Mouse (Mus musculus): ENCODE results near the gene Pde4b. TPM values are rescaled to one million over a fixed set of nuclear protein-coding genes. Genes with fewer than 3 reads are reported as not detected.

The Pde4b gene
- polyA plus RNA-seq, 1 experiment from 2014 or later, result 7.0 TPM

DNA sequence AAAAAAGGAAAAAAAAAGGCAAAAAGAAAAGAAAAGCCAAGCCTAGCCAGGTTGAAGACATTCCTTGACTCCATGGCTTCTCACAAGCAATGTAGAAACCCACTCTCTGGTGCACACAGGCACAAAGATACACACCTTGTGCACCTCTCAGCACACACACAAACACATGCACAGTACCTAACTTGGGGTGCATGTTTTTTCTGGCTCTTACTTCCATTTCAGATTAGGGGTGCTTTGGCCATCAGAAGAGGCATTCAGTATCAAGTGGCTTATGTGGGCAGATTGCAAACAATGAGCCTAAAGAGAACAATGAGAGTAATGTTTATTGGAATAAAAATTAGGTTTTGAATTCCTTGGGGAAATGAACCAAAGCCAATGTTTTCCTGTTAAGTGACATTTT is 166.7 kb downstream of the Pde4b start:
- Histone ChIP-seq H3K27me3 (ENCODE audit: control insufficient read depth, insufficient read depth, low read length) (no peaks in the 10 kb centered on the region), H3K4me2 (replicated peaks; ENCODE audit: low read depth, low read length) (peak overlapping the region; percentile 46; the same call in 1 of the 2 replicates), H3K27ac (ENCODE audit: low read depth, low read length) (no peak overlapping the region), H3K4me1 (replicated peaks; ENCODE audit: control insufficient read depth, insufficient read depth, low read length) (0 out of 2 replicates have a peak, but pooled peaks cover 2% of the 10 kb centered on the region), H3K4me3 (ENCODE audit: low read depth, low read length) (no peak overlapping the region), H3K9ac (ENCODE audit: low read depth, low read length) (no peak overlapping the region), H3K9me3 (ENCODE audit: control insufficient read depth, low read length) (no peaks in the 10 kb centered on the region), H3K36me3 (ENCODE audit: control insufficient read depth, insufficient read depth, low read length) (no peaks in the 10 kb centered on the region)
- DNase-seq (ENCODE audit: low spot score) (peak; percentile 19), ATAC-seq (ENCODE audit: low FRiP score) (peak; percentile 33; the same call in 1 of the 2 replicates)

DNA sequence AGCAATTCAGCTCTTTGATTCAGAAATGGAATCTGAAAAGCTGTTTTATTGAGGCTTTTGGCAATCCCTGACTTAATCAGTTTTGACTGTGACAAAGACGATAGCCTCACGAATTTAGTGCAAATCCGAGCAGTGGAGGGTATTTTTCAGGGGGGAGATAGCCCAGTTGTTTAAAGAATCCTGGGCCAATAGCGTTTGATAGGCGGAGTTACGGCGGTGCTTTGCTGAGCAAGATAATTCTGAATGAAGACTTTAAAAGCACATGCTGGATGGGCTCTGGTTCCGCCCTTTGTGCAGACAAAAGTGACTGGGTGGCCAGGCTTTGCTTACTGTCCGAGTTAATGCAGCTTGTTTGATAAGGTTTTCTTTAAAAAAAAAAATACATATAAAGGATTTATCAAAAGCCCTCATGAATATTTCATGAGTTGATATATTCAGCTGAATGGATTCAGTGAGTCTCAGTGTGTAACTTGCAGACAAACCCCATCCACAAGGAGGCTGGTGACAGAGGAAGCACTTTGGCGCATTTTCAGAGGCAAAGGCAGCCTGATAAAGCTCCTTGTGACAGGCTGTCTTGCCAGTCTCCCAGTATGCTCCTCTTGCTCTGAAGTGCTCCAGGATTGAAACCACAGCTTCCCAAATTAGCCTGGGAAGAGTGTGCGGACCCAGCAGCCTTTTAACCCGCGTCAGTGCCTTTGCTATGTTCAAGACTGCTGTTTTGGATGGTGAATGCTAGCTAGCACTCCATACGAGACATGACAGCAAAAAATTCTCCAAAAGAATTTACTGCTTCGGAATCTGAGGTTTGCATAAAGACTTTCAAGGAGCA is 167.3 kb downstream of the Pde4b start:
- 5% methylated on average over 15 of the region's 15 CpGs for WGBS
- ATAC-seq (ENCODE audit: low FRiP score), result peak; percentile 87

DNA sequence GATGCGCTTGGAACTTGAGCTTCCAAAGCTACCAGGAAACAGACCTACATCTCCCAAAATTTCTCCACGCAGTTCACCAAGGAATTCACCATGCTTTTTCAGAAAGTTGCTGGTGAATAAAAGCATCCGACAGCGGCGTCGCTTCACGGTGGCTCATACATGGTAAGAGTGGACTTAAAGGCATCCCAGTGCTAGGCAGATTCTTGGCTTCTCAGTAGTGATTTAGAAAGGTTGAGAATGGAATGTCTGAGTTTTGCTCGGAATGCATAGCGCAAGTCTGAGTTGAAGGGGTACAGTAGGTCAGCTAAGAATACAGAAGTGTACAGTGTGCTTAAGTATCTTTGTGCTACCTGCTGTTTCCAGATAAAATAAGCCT is 167.9 kb downstream of the Pde4b start:
- Histone ChIP-seq H3K4me1 (replicated peaks; ENCODE audit: control insufficient read depth, insufficient read depth, low read length) (0 out of 2 replicates have a peak, but pooled peaks cover 2% of the 10 kb centered on the region), H3K27ac (ENCODE audit: low read depth, low read length) (peak overlapping the region; percentile 56), H3K4me3 (ENCODE audit: low read depth, low read length) (peak overlapping the region; percentile 30), H3K9ac (ENCODE audit: low read depth, low read length) (peak overlapping the region; percentile 49; the same call in 1 of the 2 replicates), H3K4me2 (replicated peaks; ENCODE audit: low read depth, low read length) (peak overlapping the region; percentile 46), H3K9me3 (ENCODE audit: control insufficient read depth, low read length) (no peaks in the 10 kb centered on the region), H3K27me3 (ENCODE audit: control insufficient read depth, insufficient read depth, low read length) (no peaks in the 10 kb centered on the region), H3K36me3 (ENCODE audit: control insufficient read depth, insufficient read depth, low read length) (no peaks in the 10 kb centered on the region)
- ATAC-seq (ENCODE audit: low FRiP score) (peak; percentile 39; the same call in 1 of the 2 replicates), DNase-seq (ENCODE audit: low spot score) (no peak)
- WGBS, result 35% methylated on average over 9 of the region's 9 CpGs

More for the DNA sequence above, 167.3 kb downstream of the Pde4b start:
- peak; percentile 65 for DNase-seq (ENCODE audit: low spot score)
- no peaks in the 10 kb centered on the region for H3K27me3 ChIP-seq (ENCODE audit: control insufficient read depth, insufficient read depth, low read length)
- peak overlapping the region; percentile 46 for H3K4me2 ChIP-seq (replicated peaks; ENCODE audit: low read depth, low read length)
- no peaks in the 10 kb centered on the region for H3K9me3 ChIP-seq (ENCODE audit: control insufficient read depth, low read length)
- H3K9ac ChIP-seq (ENCODE audit: low read depth, low read length), result peak overlapping the region; percentile 49; the same call in 1 of the 2 replicates
- H3K36me3 ChIP-seq (ENCODE audit: control insufficient read depth, insufficient read depth, low read length), result no peaks in the 10 kb centered on the region
- 0 out of 2 replicates have a peak, but pooled peaks cover 2% of the 10 kb centered on the region for H3K4me1 ChIP-seq (replicated peaks; ENCODE audit: control insufficient read depth, insufficient read depth, low read length)
- H3K27ac ChIP-seq (ENCODE audit: low read depth, low read length), result peak overlapping the region; percentile 56
- H3K4me3 ChIP-seq (ENCODE audit: low read depth, low read length), result peak overlapping the region; percentile 30

DNA sequence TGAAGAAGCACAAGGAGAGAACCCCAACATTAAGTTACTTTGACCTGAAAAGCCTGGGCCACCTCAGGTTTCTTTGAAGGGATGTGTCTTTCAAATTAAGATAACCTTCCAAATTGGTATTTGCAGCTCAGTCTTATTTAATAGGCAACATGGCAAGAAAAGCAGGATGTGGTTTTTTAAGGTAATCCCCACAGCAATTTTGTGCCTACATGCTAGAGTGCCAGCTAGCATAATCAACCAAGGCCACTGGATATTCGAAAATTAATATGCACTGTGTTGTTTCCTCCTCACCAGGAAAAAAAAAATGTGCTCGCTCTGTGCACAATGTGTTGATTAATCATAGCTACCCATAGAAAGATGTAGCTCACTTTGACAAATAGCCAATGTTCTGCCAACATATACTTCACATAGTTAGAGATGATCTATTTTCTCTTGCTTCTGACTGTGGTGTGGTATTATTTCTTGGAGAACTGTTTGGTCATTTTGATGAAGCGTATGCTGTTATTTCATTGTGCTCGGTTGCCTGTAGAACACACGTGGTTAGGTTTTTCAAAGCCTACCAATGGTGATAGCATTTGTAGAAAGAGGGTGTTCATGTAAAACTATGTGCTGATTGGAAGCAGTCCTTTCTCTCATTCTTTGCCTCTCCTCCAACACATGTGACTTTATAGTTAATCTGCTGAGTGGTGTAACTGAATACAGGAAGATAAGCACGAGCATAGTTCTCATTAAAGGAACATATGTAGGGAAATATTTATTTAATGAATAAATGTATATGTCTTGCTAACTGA is 169.0 kb downstream of the Pde4b start:
- Histone ChIP-seq H3K27me3 (ENCODE audit: control insufficient read depth, insufficient read depth, low read length) (no peaks in the 10 kb centered on the region), H3K9ac (ENCODE audit: low read depth, low read length) (no peak overlapping the region), H3K4me3 (ENCODE audit: low read depth, low read length) (no peak overlapping the region), H3K27ac (ENCODE audit: low read depth, low read length) (no peak overlapping the region), H3K36me3 (ENCODE audit: control insufficient read depth, insufficient read depth, low read length) (no peaks in the 10 kb centered on the region), H3K9me3 (ENCODE audit: control insufficient read depth, low read length) (no peaks in the 10 kb centered on the region), H3K4me1 (replicated peaks; ENCODE audit: control insufficient read depth, insufficient read depth, low read length) (0 out of 2 replicates have a peak, but pooled peaks cover 2% of the 10 kb centered on the region), H3K4me2 (replicated peaks; ENCODE audit: low read depth, low read length) (no peak overlapping the region)
- ATAC-seq (ENCODE audit: low FRiP score), result no peak
- DNase-seq (ENCODE audit: low spot score), result no peak
- WGBS, result 80% methylated on average over 6 of the region's 6 CpGs

DNA sequence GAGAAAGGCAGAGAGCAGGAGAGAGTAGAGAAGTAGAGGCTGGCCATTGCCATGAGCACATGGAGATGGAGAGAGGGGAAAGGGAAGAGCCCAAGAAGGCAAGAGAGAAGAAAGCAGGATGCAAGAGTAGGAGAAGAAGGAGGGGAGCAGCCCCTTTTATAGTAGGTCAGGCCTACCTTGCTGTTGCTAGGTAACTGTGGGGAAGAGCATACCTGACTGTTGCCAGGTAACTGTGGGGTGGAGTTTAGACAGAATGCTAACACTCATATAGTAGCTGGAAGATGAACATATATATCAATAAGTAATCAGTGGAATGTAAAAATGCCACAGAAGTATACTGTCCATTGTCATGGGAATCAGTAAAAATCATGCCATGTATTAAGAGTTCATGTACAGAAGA is 172.9 kb downstream of the Pde4b start:
- no peak for ATAC-seq (ENCODE audit: low FRiP score)
- Histone ChIP-seq H3K27me3 (ENCODE audit: control insufficient read depth, insufficient read depth, low read length) (no peaks in the 10 kb centered on the region), H3K9ac (ENCODE audit: low read depth, low read length) (no peak overlapping the region), H3K36me3 (ENCODE audit: control insufficient read depth, insufficient read depth, low read length) (no peaks in the 10 kb centered on the region), H3K4me3 (ENCODE audit: low read depth, low read length) (no peak overlapping the region), H3K4me2 (replicated peaks; ENCODE audit: low read depth, low read length) (no peak overlapping the region), H3K9me3 (ENCODE audit: control insufficient read depth, low read length) (no peaks in the 10 kb centered on the region), H3K27ac (ENCODE audit: low read depth, low read length) (no peak overlapping the region), H3K4me1 (replicated peaks; ENCODE audit: control insufficient read depth, insufficient read depth, low read length) (0 out of 2 replicates have a peak, but pooled peaks cover under 1% of the 10 kb centered on the region)
- DNase-seq (ENCODE audit: low spot score), result no peak

DNA sequence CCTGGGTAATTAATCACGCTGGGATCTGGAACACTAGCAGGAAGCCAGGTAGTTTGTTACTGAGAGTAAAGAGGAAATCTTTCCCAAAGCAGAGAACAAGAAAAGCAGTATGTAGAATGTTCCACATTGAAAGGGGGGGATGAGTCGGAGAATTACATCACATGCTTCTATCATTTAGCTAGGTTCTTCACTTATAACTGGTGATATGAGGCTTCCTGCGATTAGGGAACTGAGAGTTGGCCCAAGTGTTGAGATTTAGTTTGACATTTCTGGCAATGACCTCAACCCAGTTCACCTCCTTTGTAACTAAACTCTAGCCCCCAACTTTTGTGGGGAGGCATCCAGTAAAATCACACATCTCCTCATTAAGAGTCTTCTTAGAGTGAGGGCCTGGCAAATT is 185.0 kb downstream of the Pde4b start:
- DNase-seq (ENCODE audit: low spot score) (no peak), ATAC-seq (ENCODE audit: low FRiP score) (no peak)
- Histone ChIP-seq H3K4me2 (replicated peaks; ENCODE audit: low read depth, low read length) (no peak overlapping the region), H3K36me3 (ENCODE audit: control insufficient read depth, insufficient read depth, low read length) (no peaks in the 10 kb centered on the region), H3K9ac (ENCODE audit: low read depth, low read length) (no peak overlapping the region), H3K4me1 (replicated peaks; ENCODE audit: control insufficient read depth, insufficient read depth, low read length) (no peaks in the 10 kb centered on the region), H3K9me3 (ENCODE audit: control insufficient read depth, low read length) (no peaks in the 10 kb centered on the region), H3K4me3 (ENCODE audit: low read depth, low read length) (no peak overlapping the region), H3K27me3 (ENCODE audit: control insufficient read depth, insufficient read depth, low read length) (no peaks in the 10 kb centered on the region), H3K27ac (ENCODE audit: low read depth, low read length) (no peak overlapping the region)
- 83% methylated on average over 3 of the region's 3 CpGs for WGBS

DNA sequence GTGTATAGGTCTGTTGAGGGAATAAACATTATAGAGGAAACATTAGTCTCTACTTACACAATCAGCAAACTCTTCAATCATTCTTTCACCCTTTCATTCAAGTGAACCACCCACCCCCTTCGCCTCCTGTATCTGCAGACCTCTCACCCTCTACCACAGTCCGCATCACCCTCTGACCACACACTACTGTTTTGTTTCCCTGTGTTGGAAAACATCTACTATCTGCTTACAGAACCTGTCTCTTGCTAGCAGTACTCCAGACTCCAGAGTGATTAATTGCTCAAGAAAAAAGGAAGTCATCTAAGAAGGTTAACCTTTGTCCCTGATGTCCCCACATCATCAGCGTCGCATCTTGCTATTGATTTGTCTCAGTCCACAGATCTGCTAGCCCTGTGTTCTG is 185.4 kb downstream of the Pde4b start:
- DNase-seq (ENCODE audit: low spot score) (no peak), ATAC-seq (ENCODE audit: low FRiP score) (no peak)

DNA sequence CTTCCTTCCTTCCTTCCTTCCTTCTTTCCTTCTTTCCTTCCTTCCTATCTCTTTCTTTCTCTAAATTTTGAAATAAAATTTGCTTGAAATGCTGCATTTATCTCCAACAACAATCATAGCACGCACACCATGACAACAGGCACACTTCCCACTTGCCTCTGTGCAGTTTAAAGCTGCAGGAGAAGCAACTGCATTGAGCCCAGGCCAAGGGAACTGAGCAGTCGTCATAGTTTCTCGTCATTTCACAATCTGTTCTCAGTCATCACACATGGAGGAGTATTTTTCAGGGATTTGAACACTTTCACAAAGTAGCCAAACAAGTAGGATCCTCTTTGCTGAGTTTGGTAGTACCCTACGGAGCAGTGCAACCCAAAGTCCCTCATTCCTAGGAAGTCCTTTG is 188.4 kb downstream of the Pde4b start:
- no peak for DNase-seq (ENCODE audit: low spot score)
- ATAC-seq (ENCODE audit: low FRiP score), result no peak
- H3K9ac ChIP-seq (ENCODE audit: low read depth, low read length), result no peak overlapping the region
- H3K9me3 ChIP-seq (ENCODE audit: control insufficient read depth, low read length), result no peaks in the 10 kb centered on the region
- H3K27me3 ChIP-seq (ENCODE audit: control insufficient read depth, insufficient read depth, low read length), result no peaks in the 10 kb centered on the region
- no peak overlapping the region for H3K4me2 ChIP-seq (replicated peaks; ENCODE audit: low read depth, low read length)
- no peaks in the 10 kb centered on the region for H3K4me1 ChIP-seq (replicated peaks; ENCODE audit: control insufficient read depth, insufficient read depth, low read length)
- H3K27ac ChIP-seq (ENCODE audit: low read depth, low read length), result no peak overlapping the region
- no peaks in the 10 kb centered on the region for H3K36me3 ChIP-seq (ENCODE audit: control insufficient read depth, insufficient read depth, low read length)
- WGBS, result 88% methylated on average over 4 of the region's 4 CpGs
- no peak overlapping the region for H3K4me3 ChIP-seq (ENCODE audit: low read depth, low read length)

More for the DNA sequence above, 185.4 kb downstream of the Pde4b start:
- no peaks in the 10 kb centered on the region for H3K27me3 ChIP-seq (ENCODE audit: control insufficient read depth, insufficient read depth, low read length)
- H3K9me3 ChIP-seq (ENCODE audit: control insufficient read depth, low read length), result no peaks in the 10 kb centered on the region
- no peak overlapping the region for H3K9ac ChIP-seq (ENCODE audit: low read depth, low read length)
- H3K4me2 ChIP-seq (replicated peaks; ENCODE audit: low read depth, low read length), result no peak overlapping the region
- no peak overlapping the region for H3K4me3 ChIP-seq (ENCODE audit: low read depth, low read length)
- no peaks in the 10 kb centered on the region for H3K36me3 ChIP-seq (ENCODE audit: control insufficient read depth, insufficient read depth, low read length)
- WGBS, result 59% methylated on average over 4 of the region's 4 CpGs
- H3K27ac ChIP-seq (ENCODE audit: low read depth, low read length), result no peak overlapping the region
- no peaks in the 10 kb centered on the region for H3K4me1 ChIP-seq (replicated peaks; ENCODE audit: control insufficient read depth, insufficient read depth, low read length)

All from hindbrain, embryonic 11.5 days (tissue).